Mouse (Mus musculus) gastrocnemius, postnatal 25 days (tissue): ENCODE data around the gene Ccdc65. TPM values are rescaled to one million over a fixed set of nuclear protein-coding genes. Genes with fewer than 3 reads are reported as not detected.

Experiments used
- DNase-seq: peaks from one replicate; pipeline ENCODE4 v3.0.0; 2022
- long read RNA-seq, 2 experiments: library from polyadenylated mRNA; stranded (forward); transcript quantifications; one replicate each; pipeline ENCODE4 v2.0.0; 2021
- total RNA-seq, 2 experiments: library from RNA; stranded (reverse); gene quantifications; 1 replicate in 1 of 2; 2 replicates in 1 of 2; pipeline ENCODE4 v1.2.3; 2021

Ccdc65 gene
- total RNA-seq, result not detected
- long read RNA-seq, experiment 1, partial matches to known transcripts, result 0 of 1 reads
- long read RNA-seq, experiment 1, other reads (novel, unspliced or antisense), result 1 of 1 reads
- long read RNA-seq, experiment 2, result 0 reads

DNA sequence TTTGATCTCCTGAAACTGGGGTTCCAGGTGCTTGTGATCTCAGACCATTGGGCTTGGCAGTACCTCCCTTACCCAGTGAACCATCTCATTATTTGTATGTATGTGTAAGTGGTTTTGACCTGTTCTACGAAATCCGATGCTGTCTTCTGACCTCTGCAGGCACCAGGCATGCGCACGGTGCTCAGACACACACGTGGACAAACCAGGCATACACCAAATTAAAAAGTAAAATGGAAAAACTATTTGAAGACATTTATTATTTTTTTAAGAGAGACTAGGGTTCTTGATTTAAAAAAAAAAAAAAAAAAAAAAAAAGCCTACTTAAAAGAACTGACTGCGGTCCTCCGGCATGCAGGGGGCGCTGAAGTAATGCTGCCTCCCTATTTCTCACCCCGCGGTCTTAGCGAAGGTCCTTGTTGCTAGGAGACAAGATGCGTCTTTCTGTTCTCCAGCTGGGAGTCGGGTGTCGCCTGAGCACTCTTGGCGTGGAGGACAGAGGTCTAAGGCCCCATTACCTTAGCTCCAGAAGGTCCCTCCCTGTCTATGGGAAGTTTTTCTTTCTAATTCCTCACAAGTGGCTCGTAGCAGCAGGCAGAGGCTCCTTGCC lies at the start of gene Ccdc65:
Gene Ccdc65 (plus strand): TSS at position 442 of the 607 bp plus-strand sequence.
- peak; percentile 71 for DNase-seq

DNA sequence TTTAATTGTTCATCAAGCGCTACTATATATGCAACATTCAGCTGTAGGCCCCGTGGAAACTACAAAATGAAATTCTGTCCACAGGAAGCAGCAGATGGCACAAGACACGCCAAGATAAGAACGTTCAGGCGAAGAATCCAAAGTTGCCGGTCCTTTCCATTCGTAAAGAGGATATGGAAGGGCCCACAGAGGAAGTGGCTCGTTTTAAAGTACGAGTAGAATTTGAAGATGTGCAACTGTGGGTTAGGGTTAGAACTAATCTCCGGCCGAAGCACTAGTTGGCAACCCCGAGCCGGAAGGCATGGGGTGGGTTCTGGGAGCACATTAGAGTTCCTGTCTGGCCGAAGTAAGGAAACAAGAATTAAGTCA lies 45.8 kb upstream of the Ccdc65 start:
- DNase-seq, result no peak

DNA sequence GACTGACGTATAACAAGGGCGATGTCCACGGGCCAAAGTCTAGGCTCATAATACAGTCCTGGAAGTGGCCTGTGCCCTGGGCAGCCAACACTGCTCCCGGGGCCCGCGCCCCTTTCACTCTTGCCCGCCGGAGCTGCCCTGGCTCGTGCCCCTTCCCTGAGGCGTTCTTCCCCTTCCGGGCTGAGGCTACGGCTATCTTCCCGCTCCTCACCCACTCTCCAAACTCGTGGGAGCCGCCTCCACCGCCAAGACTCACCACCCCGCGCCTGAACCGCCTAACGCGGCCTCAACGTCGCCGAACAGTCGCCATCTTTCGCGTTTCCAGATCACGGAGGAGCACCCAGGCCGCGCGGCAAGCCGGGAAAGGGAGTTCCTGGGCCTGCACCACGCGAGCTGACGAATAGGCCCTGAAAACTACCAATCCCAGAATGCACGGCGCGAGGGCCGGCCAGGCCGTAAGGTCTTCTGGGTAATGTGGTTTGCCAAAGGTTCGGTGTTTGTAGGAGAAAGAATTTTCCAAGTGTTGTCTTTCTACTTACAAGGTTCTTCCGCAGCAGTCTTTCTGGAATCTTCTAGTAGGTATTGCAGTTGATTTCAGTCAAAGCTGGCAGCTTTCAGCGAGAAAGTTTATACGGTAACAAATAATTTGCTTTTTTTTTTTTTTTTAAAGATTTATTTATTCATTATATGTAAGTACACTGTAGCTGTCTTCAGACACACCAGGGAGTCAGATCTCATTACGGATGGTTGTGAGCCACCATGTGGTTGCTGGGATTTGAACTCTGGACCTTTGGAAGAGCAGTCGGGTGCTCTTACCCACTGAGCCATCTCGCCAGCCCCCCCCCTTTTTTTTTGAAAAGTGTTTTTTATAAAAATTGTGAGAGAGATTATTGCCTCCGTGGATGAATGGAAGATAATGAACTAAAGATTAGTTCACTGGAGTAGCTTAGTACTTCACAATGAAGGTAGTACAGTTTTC lies 45.2 kb upstream of the Ccdc65 start, which contains the start of gene Ddx23:
Gene Ddx23 (minus strand): TSS at position 328 of the 979 bp plus-strand sequence.
- peak; percentile 95 for DNase-seq

DNA sequence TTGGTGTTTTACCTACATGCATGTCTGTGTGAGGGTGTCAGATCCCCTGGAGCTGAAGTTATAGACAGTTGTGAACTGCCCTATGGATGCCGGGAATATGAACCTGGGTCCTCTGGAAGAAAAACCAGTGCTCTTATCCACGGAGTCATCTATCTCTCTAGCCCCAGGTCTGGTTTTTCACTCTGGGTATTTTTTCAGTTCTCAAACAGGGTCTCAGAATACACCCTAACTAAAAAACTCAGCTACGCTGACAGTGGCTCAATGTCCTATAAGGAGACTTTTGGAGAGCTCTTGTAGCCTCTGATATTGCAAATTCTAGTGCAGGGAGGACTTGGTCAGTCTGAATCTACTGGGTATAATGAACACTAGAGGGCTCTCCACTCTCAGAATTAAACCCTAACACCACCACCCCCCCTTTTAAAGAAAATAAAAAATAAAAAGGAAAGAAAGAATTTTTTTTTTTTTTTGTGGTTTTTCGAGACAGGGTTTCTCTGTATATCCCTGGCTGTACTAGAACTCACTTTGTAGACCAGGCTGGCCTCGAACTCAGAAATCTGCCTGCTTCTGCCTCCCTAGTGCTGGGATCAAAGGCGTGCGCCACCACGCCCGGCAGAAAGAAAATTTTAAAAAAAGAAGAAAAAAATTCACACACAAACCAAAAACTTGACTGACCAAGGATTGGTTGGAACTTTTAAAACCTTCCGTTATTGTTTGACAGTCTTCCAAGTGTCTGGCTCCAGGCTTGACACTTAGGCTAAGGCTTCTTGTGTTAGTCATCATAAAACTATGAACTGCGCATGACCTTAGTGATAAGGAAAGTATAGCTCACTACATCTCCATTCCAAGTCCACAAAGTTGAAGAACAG lies 43.7 kb upstream of the Ccdc65 start:
- no peak for DNase-seq

DNA sequence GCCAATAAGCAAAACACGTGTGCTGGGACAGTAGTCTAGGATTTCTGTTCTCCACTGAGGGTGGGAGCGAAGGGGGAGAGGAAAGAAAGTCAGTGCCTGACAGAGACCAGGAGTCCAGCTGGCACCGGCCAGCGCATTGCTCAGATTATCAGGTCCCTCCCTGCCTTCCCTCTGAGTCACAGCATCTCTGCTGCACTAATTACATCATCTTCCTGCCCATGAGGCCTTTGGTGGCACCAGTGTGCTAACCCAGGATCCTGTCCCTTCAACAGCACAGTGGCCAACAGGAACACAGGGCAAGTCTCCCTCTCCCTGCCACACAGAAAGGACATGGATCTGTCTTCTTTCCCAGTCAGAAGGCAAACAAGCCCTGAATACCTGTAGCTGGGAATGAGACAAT lies 35.4 kb upstream of the Ccdc65 start:
- DNase-seq, result no peak

DNA sequence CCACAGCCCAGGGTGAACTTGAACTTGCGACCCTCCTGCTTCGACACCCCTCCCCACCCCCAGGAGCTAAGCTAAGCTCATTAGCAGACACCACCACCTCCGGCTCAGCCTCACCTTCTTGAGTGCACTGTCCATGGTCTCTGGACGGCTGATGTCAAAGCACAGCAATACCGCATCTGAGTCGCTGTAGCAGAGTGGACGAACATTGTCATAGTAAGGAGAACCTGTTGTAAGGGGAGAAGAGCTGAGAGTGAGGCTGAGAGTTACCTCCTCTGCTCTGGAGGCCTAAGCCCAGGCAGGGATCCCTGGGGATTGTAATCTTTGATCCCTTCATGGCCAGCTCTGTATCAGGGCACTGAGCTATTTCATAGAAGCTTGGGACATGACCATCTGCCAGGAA lies 34.3 kb upstream of the Ccdc65 start:
- DNase-seq, result no peak

DNA sequence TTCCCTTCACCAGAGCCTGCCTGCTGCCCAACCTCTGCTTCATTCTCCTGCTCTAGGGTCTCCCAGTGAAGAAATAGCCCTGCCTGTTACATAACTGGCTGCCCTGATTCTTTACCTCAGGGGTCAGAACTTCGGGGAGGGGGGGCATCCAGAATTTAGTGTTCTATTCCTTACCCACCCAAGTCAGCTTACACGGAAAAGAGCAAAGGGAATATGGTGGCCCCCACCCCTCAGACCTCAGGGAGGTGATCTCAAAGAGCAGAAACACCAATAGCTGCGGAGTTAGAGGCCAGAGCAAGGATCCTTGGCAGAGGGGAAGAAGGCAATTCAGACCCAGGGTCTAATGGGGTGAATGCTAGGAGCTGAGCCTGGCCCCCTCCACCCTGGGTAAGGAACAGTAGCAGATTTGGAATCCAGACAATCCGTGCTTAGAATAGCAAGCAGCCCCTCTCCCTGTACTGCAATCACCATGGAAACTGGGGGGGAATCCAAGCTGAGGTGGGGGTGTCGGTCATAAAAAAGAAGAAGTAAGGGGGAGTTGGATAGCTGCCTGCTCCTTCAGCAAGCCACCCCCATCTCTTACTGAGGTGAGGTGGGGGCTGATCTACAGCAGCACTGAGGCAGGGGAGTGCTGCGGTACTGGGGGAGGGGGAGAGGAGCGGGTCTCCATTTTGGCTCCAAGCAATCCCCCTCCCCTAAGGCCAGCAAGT lies 33.6 kb upstream of the Ccdc65 start:
- no peak for DNase-seq

DNA sequence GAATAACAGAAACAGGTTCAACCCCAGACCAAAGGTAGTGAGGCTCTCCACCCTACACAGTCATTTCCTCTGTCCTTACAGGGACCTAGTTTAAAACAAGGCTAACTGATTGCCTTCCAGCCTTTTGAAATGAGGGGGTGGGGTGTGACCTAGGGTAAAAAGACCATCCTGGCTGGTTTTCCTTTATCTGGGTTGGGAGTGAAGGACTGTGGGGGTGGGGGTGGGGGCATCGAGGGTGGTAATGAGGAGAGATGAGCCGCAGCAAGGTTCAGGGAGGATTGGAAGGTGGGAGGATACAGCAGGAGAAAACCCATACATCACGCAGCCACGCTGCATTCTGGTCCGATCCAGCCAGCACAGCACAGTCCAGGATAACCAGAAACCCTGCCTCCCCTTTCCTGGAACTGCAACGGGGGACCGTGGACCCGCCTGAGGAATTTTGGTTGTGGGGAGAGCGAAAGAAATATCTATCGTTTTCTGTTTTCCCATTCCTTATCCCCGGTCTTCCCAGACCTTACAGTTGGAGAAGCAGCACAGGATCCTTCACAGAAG lies 32.9 kb upstream of the Ccdc65 start:
- no peak for DNase-seq

DNA sequence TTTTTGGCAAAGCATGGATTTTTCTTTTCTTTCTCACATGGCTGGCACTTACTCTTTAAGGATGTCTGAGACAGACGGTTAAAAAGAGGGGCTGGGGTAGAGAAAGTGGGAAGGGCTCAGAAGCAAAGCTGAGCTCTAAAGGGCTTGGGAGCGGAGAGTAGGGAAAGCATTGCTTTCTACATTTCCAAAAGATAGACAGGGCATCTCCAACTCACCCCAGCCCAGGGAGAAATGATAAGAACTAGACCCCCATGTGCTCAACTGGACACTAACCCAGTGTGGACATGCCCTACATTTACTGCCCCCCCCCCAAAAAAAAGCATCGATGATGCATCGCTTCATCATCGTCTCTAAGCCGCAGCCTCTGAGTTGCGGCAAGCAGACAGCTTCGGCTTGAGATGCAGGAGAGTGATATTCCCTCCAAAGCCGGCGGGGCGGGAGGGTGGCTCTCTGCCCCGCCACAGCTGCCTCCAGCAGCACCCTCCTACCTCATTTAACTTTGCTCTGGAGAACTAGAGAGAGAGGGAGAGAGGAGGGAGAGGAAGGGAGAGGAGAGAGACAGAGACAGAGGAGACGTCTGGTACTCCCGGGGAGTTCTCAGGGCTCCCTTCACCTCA lies 32.3 kb upstream of the Ccdc65 start:
- no peak for DNase-seq

DNA sequence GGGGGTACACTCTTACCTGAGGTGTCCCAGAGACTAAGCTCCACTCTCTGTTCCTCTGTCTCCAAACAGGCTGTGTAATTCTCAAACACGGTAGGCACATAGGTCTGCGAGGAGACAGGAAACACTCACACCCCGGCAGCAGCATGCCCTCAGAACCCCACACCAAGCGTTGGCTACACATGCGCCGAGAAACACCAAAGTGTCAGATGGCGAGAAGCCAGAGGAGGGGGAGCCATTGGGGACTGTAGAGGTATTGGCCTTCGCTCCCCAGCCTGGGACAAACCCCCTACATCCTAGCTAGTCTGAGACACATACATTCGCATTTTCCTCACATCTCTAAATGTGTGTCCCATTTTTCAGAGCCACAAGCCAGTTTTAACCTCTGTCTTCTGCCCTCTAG lies 31.5 kb upstream of the Ccdc65 start:
- no peak for DNase-seq

DNA sequence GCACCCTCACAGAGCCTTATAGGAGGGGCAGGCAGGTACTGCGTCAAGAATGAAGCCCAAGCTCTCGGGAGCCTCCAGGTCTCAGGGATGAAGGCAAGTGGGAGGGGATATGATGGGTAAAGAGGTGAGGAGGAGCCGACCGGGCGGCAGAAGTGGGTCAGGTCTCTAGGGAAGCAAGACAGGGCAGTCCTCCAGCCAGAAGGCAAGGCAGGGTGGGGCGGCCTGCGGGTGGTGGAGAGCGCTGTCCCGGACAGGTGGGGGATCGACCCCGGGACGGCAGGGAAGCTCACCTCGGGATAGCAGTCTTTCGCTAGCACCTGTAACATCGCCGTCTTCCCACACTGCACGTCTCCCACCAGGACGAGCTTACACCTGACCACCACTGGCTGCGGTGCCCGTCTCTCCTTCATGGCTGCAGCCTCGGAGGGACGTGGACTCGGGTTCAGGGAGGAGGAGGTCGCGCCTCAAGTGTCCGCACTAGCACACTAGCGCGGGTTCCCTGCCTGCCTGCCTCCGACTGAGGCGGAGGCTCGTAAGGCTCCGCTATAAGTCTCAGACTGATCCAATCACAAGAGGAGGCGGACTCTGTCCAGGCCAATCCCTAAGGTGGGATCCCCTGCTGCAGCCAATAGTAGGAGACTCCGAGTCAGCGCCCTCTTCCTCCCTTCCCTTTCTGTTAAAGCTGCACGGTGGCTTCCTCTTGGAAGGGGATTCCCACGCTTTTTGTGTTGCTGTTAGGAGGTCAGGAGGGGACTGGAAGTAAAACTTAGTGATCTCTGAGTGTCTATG lies 30.9 kb upstream of the Ccdc65 start, which contains the start of gene Rnd1:
Gene Rnd1 (minus strand): TSS at position 522 of the 789 bp plus-strand sequence.
- peak; percentile 82 for DNase-seq

DNA sequence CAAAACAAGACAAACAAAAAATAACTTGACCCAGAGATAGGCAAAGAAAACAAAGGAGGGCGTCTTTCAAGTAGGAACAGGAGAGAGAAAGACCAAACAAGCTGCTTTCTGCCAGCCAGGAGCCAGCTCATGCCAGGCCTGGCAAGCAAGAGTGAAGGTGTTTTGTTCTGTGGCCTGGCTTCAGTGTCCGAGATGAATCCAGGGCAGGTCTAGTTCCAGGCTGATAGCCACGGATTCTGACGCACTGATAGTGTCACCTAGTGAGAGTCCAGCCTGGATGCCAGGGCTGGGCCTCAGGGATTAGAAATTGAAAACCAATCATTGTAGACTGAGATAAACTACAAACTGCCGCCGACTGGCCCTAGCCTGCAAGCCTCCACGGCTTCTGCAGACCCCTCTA lies 30.0 kb upstream of the Ccdc65 start:
- DNase-seq, result no peak

DNA sequence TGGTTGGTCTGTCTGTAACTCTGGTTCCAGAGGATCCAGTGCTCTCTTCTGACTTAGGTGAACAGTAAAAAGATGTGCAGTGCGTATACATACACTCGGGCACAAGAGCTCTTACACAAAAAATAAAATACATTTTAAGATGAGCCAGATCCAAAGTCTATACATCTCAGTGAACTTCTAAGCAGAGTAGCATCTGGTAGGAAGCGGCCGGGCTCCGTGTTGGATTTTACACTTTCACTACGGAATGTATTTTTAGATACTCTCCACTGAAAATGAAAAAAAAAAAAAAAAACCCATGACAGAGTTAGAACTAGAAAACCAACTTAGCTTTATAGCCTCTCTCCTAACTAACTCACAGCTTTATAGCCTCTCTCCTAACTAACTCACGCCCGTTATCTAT lies 27.3 kb upstream of the Ccdc65 start:
- no peak for DNase-seq

DNA sequence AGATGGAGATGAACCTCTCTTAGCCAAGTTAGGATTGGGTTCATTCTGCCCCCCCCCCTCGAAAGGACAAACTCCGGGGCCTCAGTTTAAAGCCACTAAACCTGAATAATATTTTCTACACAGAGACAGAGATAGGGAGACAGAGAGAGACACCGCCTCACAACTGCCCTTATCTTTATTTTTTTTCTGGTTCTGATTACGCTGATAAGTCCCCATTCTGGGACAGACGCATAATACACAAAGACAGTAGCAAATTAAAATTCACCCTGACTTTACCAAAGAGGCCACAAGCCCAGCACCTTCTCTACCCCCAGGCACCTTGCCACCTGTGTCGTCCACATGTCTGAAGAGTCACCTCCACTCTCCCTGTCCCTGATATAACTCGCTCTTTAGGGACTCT lies 26.4 kb upstream of the Ccdc65 start:
- no peak for DNase-seq

DNA sequence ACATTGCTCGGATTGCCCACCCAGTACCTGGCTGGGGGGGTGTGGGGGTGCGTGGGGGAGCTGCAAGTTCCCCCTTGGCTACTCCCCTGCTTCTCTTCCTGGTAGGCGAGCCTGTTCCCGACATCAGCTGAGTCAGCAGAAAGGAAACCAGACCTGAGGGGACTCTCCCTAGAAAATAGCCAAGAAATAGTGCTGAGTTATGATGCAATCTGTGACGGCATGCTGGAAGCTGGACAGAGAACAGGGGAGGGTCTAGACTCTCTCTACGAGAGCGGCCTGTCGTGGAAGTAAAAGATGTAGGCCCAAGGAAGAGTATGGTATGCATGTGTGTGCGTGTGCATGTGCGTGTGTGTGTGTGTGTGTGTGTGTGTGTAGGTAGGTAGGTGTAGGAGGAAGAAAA lies 24.8 kb upstream of the Ccdc65 start:
- DNase-seq, result no peak

DNA sequence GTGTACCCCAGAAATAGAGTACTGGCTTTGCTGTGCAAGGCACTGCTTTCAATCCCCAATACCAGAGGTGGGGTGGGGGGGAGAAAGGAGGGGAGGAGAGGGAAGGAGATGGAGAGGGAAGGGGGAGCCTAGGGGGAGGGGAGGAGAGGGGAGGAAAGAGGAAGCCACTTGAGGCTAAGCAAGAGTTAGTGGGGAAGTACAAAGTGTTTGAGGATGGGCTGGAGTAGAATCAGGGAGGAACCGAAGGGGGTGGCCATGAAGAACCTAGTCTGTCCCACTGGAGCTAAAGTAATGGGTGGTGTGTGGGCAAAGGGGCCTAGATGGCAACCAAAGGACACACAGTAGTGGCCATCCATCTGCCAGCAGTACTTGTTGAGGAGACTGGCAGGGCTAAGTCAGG lies 24.3 kb upstream of the Ccdc65 start:
- no peak for DNase-seq

DNA sequence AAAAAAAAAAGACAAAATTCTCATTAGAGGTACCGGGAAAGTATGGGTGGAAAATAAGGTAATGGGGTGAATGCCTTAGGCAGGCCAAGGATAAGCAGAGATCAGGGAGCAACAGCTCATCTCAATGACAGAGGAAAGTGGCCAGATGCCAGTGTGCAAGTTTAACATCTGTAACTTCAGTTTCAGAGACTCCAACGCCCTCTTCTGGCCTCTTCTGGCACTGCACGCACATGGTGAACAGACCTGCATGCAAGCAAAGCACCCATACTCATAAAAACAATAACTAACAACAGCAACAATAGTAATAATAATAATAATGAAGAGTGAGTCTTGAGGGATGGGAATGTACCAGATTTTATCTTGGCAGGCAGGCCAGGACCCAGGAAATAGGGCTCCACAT lies 22.1 kb upstream of the Ccdc65 start:
- DNase-seq, result no peak

DNA sequence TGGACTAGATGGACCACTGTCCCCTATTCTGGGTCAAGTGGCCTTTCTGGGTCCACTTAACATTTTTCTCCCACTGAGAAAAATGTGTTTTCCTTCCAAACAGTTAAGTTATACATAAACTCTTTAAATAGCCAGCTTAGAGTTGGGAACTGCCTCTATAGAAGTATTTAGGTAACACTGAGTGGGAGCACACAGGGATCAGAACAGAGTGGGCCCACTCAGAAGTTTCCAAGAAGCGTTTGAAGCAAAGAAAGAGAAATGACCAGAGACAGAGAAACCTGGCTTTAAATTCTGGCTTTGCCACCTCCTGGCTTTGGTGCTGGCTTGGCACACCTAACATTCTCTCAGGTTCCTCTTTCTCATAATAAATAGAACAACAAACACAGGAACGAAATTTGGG lies 18.3 kb upstream of the Ccdc65 start:
- no peak for DNase-seq

DNA sequence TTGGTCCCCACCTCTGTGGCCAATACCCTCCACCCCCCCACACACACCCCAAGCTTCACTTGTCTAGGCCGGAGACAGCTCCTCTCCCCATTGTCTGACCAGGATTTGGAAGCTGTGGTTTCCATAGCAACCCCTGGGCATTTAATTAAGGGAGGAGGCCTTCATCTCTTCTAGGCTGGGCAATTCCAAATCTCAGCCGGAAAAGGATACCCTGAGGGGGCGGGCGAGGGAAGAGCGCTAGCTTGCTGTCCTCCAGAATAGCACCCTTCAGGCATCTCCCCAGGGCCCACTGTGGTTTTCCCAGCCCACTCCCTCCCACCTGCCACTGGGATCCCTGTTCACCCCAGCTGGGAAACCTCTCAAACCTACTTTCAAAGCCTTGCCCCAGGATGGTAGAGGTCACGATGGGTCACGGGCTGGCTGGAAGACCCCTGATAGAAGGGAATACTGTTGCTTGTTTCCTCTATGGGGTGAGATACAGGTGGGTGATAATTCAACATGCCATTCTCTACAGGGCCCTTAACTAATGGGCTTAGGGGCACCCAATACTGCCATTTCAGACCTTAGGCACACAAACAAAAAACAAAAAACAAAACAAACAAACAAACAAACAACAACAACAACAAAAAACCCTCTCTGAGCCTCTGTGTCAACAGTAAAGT lies 16.4 kb upstream of the Ccdc65 start:
- DNase-seq, result no peak
